Mouse (Mus musculus): Measurements from ENCODE around the gene Col4a3bp.
A peak's percentile ranks its signal among the peaks of the same experiment; 100 is the strongest.
"Not testable (repeated sequence)": the region's sequence is repeated elsewhere in the genome, so short reads cannot be mapped to it uniquely, and the experiment has no call there.

Gene Col4a3bp

GRCm38 (mm10) chr13:96653041-96653440 lies 110.6 kb downstream of the Col4a3bp start:
- no peak for DNase-seq (ENCODE audit: low spot score)

DNA sequence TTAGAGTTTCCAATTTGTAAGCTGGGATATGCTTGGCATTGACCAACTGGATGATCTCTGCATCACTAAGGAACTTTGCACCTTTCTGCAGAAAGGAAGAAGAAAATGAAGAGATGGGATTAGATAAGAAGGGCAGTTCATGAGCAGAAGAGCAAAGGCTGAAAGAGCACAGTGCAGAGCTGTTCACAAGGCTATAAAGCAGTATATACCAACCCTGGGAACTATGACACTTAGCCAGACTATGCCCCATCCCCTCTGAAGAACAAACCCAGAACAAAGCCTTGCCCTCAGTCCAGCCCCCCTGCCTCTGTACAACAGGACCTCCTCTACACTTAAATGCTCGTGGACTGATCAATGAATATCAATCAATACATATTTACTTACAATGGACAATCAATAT lies 114.3 kb downstream of the Col4a3bp start:
- no peak for DNase-seq (ENCODE audit: low spot score)

DNA sequence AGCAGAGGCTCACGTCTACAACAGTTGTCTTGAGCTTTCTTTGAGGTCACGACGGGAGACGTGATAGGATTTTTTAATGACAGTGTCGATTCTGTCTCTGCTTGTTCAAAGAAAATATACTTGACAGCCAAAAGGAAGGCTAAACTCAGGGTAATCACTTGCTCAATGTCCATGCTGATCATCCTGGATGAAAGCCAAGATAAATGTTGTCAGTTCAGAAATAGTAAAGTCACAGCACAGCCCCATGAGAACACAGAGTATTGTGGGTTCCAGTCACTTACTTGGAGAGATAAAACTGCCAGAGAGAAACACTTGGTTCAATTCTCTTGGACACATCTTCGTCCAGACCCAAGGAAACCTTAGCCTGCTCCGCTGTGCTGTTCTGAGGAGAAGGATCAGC lies 116.5 kb downstream of the Col4a3bp start:
- no peak for DNase-seq (ENCODE audit: low spot score)

- no peak for DNase-seq (ENCODE audit: low spot score)
Measured at GRCm38 (mm10) chr13:96660095-96660860, 117.9 kb downstream of the Col4a3bp start.

- DNase-seq (ENCODE audit: low spot score) = not testable (repeated sequence)
Measured at GRCm38 (mm10) chr13:96663120-96663519, 120.7 kb downstream of the Col4a3bp start.

GRCm38 (mm10) chr13:96664419-96664974 lies 122.1 kb downstream of the Col4a3bp start:
- no peak for DNase-seq (ENCODE audit: low spot score)

GRCm38 (mm10) chr13:96670019-96670405 lies 127.6 kb downstream of the Col4a3bp start:
- DNase-seq (ENCODE audit: low spot score) = no peak

- peak; percentile 94 for DNase-seq (ENCODE audit: low spot score)
Measured at GRCm38 (mm10) chr13:96670406-96671077, 128.1 kb downstream of the Col4a3bp start, which contains the start of gene Hmgcr. Hmgcr (minus strand) TSS chr13:96670936.

- no peak for DNase-seq (ENCODE audit: low spot score)
Measured at GRCm38 (mm10) chr13:96671078-96671905, 128.9 kb downstream of the Col4a3bp start.

DNA sequence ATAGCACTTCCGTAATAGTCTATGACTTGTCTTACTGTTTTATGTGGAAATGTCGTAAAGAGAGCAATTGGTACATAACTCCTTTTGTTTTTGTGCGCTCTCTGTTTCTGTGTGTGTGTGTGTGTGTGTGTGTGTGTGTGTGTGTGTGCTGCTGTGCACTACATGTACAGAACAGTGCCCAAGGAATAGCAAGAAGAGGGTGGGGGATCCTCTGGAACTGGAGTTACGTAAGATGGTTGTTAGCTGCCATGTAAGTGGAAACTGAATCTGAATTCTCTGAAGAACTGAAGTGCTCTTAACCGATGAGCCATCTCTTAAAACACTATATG lies 129.5 kb downstream of the Col4a3bp start:
- DNase-seq (ENCODE audit: low spot score) = no peak

GRCm38 (mm10) chr13:96672276-96672675 lies 129.9 kb downstream of the Col4a3bp start:
- DNase-seq (ENCODE audit: low spot score) = no peak

- no peak for DNase-seq (ENCODE audit: low spot score)
Measured at GRCm38 (mm10) chr13:96673817-96674216, 131.4 kb downstream of the Col4a3bp start.

DNA sequence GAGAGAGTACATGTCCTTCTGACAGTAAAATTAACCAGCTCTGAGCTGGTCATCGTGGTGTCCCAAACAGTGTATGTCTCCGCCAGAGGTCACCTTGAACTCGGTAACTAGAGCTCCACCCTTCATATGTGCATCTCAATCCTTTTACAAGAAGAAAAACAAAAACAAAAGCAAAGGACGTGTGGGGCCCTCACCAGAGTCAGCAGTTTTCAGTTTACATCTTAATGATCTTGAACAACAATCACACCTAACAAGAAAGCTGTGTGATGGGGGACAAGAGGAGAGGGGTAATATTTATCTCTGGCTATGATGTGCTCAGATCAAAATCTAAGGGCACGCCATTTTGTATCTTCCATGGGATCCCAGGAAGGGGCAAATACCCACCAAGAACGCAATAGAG lies 133.3 kb downstream of the Col4a3bp start:
- DNase-seq (ENCODE audit: low spot score) = no peak

DNA sequence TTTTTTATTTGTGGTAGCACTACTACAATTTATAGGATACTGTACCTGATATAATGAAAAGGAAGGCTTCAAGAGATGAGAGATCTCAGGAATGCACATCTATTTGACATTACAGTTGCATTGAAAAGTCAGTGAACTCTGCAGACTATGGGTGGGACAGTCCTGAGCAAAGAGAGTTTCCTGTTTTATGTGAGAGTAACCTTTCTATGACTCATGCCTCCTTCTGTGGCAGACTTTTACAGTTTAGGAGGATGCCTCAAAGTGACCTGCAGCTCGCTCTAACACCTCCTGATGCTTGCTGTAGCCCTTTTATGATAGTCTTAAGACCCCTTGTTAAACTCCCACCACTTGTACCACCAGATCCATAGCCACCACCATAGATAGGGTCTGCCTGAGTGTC lies 134.7 kb downstream of the Col4a3bp start:
- DNase-seq (ENCODE audit: low spot score) = no peak

DNA sequence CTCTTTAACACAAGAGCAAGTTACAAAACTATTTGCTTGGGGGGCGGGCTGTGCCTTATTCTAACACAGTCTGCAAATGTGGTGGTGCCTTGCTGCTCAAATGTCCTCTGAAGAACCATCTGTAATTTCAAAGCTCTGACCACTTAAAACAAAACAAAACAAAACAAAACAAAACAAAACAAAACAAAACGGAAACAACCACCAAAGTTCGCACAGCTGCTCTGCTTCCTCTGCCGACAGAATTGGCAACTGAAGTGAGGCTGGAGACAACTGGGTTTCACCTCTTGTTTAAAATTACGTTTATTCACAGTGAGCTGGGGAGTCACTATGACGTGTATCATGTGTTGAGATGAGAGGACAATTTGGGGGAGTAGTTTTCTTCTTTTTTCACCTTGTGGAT lies 136.2 kb downstream of the Col4a3bp start:
- DNase-seq (ENCODE audit: low spot score) = no peak

- no peak for DNase-seq (ENCODE audit: low spot score)
Measured at GRCm38 (mm10) chr13:96680163-96681087, 138.0 kb downstream of the Col4a3bp start.

DNA sequence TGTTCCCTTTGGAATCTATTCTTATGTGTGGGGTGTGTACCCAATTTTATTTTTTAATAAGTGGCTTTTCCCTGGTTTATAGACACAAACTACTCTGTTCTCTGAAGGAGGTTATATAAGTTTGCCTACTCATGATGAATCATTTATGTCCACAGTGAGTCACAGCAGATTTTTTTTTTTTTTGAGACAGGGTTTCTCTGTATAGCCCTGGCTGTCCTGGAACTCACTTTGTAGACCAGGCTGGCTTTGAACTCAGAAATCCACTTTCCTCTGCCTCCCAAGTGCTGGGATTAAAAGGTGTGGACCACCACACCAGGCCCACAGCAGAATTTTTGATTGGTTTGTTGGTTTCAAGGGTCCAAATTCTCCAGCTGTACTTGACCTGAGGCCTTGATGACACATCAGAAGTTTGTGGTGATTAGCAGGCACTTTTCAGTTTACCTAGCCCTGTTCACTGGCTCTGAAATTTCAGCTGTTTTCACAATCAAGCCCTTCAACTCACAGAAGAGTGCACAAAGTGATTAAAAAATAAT lies 138.7 kb downstream of the Col4a3bp start:
- no peak for DNase-seq (ENCODE audit: low spot score)

DNA sequence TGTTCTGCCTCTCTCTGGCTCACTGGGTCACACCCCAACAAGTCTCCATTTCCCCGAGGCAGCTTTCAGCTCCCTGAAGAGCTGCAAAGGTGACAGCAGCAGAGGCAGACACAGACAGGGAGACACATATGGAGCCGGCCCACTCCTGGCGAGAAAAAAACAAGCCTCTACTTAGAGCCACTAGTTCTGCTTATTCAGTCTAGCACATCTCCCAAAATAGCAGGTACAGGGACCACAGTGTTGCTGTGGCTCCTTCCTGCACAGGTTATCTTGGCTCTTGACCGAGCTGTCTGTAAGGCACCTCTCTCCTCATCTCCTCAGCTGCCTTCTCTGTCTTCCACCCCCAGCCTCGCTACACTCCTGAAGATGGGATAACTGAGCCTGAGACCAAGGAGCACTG lies 142.4 kb downstream of the Col4a3bp start:
- DNase-seq (ENCODE audit: low spot score) = no peak

DNA sequence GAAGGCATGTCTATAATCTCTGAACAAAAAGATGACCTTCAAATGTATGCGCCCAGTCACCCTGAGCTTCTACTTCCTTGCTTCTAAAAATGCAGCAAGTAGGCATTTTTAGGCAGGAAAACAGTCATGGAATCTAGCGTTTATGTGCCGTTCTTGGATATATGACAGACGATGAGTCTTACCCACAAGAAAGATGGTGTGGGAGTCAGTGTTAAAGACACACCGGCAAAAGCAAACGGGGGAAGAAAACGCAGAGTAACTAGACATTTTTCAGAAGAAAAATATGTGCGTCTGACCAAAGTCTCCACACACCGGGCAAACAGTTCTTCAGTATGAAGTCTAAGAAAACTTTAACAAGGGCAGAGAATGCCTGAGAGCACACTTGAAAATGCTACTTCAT lies 144.8 kb downstream of the Col4a3bp start:
- DNase-seq (ENCODE audit: low spot score) = no peak

Measured in urinary bladder, postnatal 25 days (tissue).